Mouse (Mus musculus): ENCODE measurements at regions not wholly inside any gene's neighbourhood (a gene's known extent, or its start where the extent isn't known, plus 50 kb on each side); places are given as distances from the start of the nearest gene placed in this dataset.
"Not testable (repeated sequence)": the region's sequence is repeated elsewhere in the genome, so short reads cannot be mapped to it uniquely, and the experiment has no call there.

GRCm38 (mm10) chr15:59733031-59733810 is 283.2 kb downstream of the 4933412E24Rik start:
- no peak for DNase-seq (ENCODE audit: low spot score)

GRCm38 (mm10) chr15:59731129-59731528 is 285.3 kb downstream of the 4933412E24Rik start:
- no peak for DNase-seq (ENCODE audit: low spot score)

- DNase-seq (ENCODE audit: low spot score), result no peak
Observed at GRCm38 (mm10) chr15:59728817-59729560, 287.4 kb downstream of the 4933412E24Rik start.

GRCm38 (mm10) chr15:59728131-59728601 is 288.2 kb downstream of the 4933412E24Rik start:
- no peak for DNase-seq (ENCODE audit: low spot score)

GRCm38 (mm10) chr15:59725881-59726280 is 290.5 kb downstream of the 4933412E24Rik start:
- no peak for DNase-seq (ENCODE audit: low spot score)

- DNase-seq (ENCODE audit: low spot score), result no peak
Observed at GRCm38 (mm10) chr15:59722661-59723413, 293.6 kb downstream of the 4933412E24Rik start.

- DNase-seq (ENCODE audit: low spot score), result no peak
Observed at GRCm38 (mm10) chr15:59721420-59721819, 295.0 kb downstream of the 4933412E24Rik start.

- DNase-seq (ENCODE audit: low spot score), result no peak
Observed at GRCm38 (mm10) chr15:59721018-59721417, 295.4 kb downstream of the 4933412E24Rik start.

- no peak for DNase-seq (ENCODE audit: low spot score)
Observed at GRCm38 (mm10) chr15:59720149-59720548, 296.3 kb downstream of the 4933412E24Rik start.

GRCm38 (mm10) chr15:59719383-59720128 is 296.9 kb downstream of the 4933412E24Rik start:
- not testable (repeated sequence) for DNase-seq (ENCODE audit: low spot score)

- DNase-seq (ENCODE audit: low spot score), result no peak
Observed at GRCm38 (mm10) chr15:59716872-59717271, 299.5 kb downstream of the 4933412E24Rik start.

GRCm38 (mm10) chr15:59715951-59716350 is 300.5 kb downstream of the 4933412E24Rik start:
- no peak for DNase-seq (ENCODE audit: low spot score)

GRCm38 (mm10) chr15:59713965-59714739 is 302.3 kb downstream of the 4933412E24Rik start:
- no peak for DNase-seq (ENCODE audit: low spot score)

- DNase-seq (ENCODE audit: low spot score), result no peak
Observed at GRCm38 (mm10) chr15:59712077-59712752, 304.2 kb downstream of the 4933412E24Rik start.

GRCm38 (mm10) chr15:59709925-59710324 is 306.5 kb downstream of the 4933412E24Rik start:
- DNase-seq (ENCODE audit: low spot score), result no peak

- no peak for DNase-seq (ENCODE audit: low spot score)
Observed at GRCm38 (mm10) chr15:59708402-59708801, 308.0 kb downstream of the 4933412E24Rik start.

- DNase-seq (ENCODE audit: low spot score), result no peak
Observed at GRCm38 (mm10) chr15:59707081-59707480, 309.3 kb downstream of the 4933412E24Rik start.
